Mouse (Mus musculus) hindbrain, embryonic 13.5 days (tissue): ENCODE results near the gene Rab19. TPM values are rescaled to one million over a fixed set of nuclear protein-coding genes. Genes with fewer than 3 reads are reported as not detected.
"Not testable (repeated sequence)": the region's sequence is repeated elsewhere in the genome, so short reads cannot be mapped to it uniquely, and the experiment has no call there.

ENCODE experiments used
- ATAC-seq: fragments of 200-750 bp; cut with Nextera tagmentation; 2 replicates; pipeline ENCODE4 v1.8.0; 2017; ENCODE audit warnings: moderate TSS enrichment; ENCODE audit not compliant: low FRiP score
- H3K27ac ChIP-seq: fragments of 300-500 bp; sonication (generic); 2 replicates; pipeline ENCODE4 v1.5.1; 2015; ENCODE audit warnings: inconsistent platforms, mild to moderate bottlenecking, moderate library complexity
- H3K27me3 ChIP-seq: fragments of 300-500 bp; sonication (generic); 2 replicates; pipeline ENCODE4 v1.6.1; 2015; ENCODE audit warnings: mild to moderate bottlenecking, inconsistent platforms
- H3K36me3 ChIP-seq: fragments of 300-500 bp; sonication (generic); 2 replicates; pipeline ENCODE4 v1.6.1; 2015; ENCODE audit warnings: mild to moderate bottlenecking, inconsistent platforms
- H3K4me1 ChIP-seq: fragments of 300-500 bp; sonication (generic); replicated peaks from 2 replicates; pipeline ENCODE4 v1.6.1; 2015; ENCODE audit warnings: inconsistent platforms
- H3K4me2 ChIP-seq: fragments of 300-500 bp; sonication (generic); 2 replicates; pipeline ENCODE4 v1.6.1; 2015; ENCODE audit warnings: inconsistent platforms, mild to moderate bottlenecking, moderate library complexity
- H3K4me3 ChIP-seq: fragments of 300-500 bp; sonication (generic); 2 replicates; pipeline ENCODE4 v1.5.1; 2015; ENCODE audit warnings: mild to moderate bottlenecking, inconsistent platforms
- H3K9ac ChIP-seq: fragments of 300-500 bp; sonication (generic); 2 replicates; pipeline ENCODE4 v1.6.1; 2015; ENCODE audit warnings: mild to moderate bottlenecking, inconsistent platforms
- H3K9me3 ChIP-seq: fragments of 300-500 bp; sonication (generic); 2 replicates; pipeline ENCODE4 v1.6.1; 2016; ENCODE audit warnings: inconsistent platforms
- WGBS: fragments of 180-500 bp; shearing (Covaris S2); methylation state at CpG from one replicate; pipeline ENCODE4 v1.1.7; 2015; 5-methylcytosine and 5-hydroxymethylcytosine counted together
- polyA plus RNA-seq: library from polyadenylated mRNA; unstranded; fragments of >200 nt; fragmentation: Nextera tagmentation; extraction: Ambion mirVana; gene quantifications from 2 replicates; pipeline ENCODE4 v1.2.1, GENCODE M21; 2015

Rab19 gene
- polyA plus RNA-seq, 1 experiment from 2014 or later: 0.34 TPM

- H3K4me2 ChIP-seq: no peak overlapping the region
- no peaks in the 10 kb centered on the region for H3K27me3 ChIP-seq
- H3K4me3 ChIP-seq: no peak overlapping the region
- H3K9ac ChIP-seq: no peak overlapping the region
- peaks cover 73% of the 10 kb centered on the region for H3K36me3 ChIP-seq
- WGBS: 71% methylated on average over 4 of the region's 4 CpGs
- H3K27ac ChIP-seq: peak overlapping the region; percentile 53
- no peaks in the 10 kb centered on the region for H3K4me1 ChIP-seq
- peak; percentile 57; the same call in 1 of the 2 replicates for ATAC-seq
- H3K9me3 ChIP-seq: no peaks in the 10 kb centered on the region
Observed at GRCm38 (mm10) chr6:39395471-39395870, 14.5 kb downstream of the Rab19 start.

- no peaks in the 10 kb centered on the region for H3K9me3 ChIP-seq
- WGBS: 83% methylated on average over 4 of the region's 4 CpGs
- H3K4me3 ChIP-seq: no peak overlapping the region
- H3K27me3 ChIP-seq: no peaks in the 10 kb centered on the region
- H3K27ac ChIP-seq: peak overlapping the region; percentile 53; the same call in 1 of the 2 replicates
- H3K4me1 ChIP-seq: no peaks in the 10 kb centered on the region
- peaks cover 70% of the 10 kb centered on the region for H3K36me3 ChIP-seq
- no peak overlapping the region for H3K9ac ChIP-seq
- no peak for ATAC-seq
- no peak overlapping the region for H3K4me2 ChIP-seq
Observed at GRCm38 (mm10) chr6:39395916-39396315, 14.9 kb downstream of the Rab19 start.

- no peaks in the 10 kb centered on the region for H3K4me1 ChIP-seq
- no peaks in the 10 kb centered on the region for H3K27me3 ChIP-seq
- H3K4me3 ChIP-seq: no peak overlapping the region
- H3K4me2 ChIP-seq: no peak overlapping the region
- H3K9ac ChIP-seq: no peak overlapping the region
- 95% methylated on average over 6 of the region's 6 CpGs for WGBS
- peaks cover 75% of the 10 kb centered on the region for H3K36me3 ChIP-seq
- H3K27ac ChIP-seq: no peak overlapping the region
- ATAC-seq: no peak
- H3K9me3 ChIP-seq: no peaks in the 10 kb centered on the region
Observed at GRCm38 (mm10) chr6:39397046-39397445, 16.1 kb downstream of the Rab19 start.

- Histone ChIP-seq H3K4me2 (no peak overlapping the region), H3K27ac (no peak overlapping the region), H3K4me3 (no peak overlapping the region), H3K9me3 (no peaks in the 10 kb centered on the region), H3K27me3 (no peaks in the 10 kb centered on the region), H3K9ac (no peak overlapping the region), H3K4me1 (no peaks in the 10 kb centered on the region), H3K36me3 (peaks cover 71% of the 10 kb centered on the region)
- 96% methylated on average over 9 of the region's 9 CpGs for WGBS
- no peak for ATAC-seq
Observed at GRCm38 (mm10) chr6:39398342-39398741, 17.4 kb downstream of the Rab19 start.

- H3K36me3 ChIP-seq: peaks cover 81% of the 10 kb centered on the region
- no peaks in the 10 kb centered on the region for H3K4me1 ChIP-seq
- H3K9ac ChIP-seq: no peak overlapping the region
- H3K9me3 ChIP-seq: no peaks in the 10 kb centered on the region
- no peak overlapping the region for H3K4me2 ChIP-seq
- ATAC-seq: no peak
- no peaks in the 10 kb centered on the region for H3K27me3 ChIP-seq
- H3K27ac ChIP-seq: no peak overlapping the region
- no peak overlapping the region for H3K4me3 ChIP-seq
- 67% methylated on average over 7 of the region's 7 CpGs for WGBS
Observed at GRCm38 (mm10) chr6:39400343-39400742, 19.4 kb downstream of the Rab19 start.

- H3K27ac ChIP-seq: no peak overlapping the region
- peaks cover 75% of the 10 kb centered on the region for H3K36me3 ChIP-seq
- H3K4me3 ChIP-seq: no peak overlapping the region
- H3K9ac ChIP-seq: no peak overlapping the region
- no peak overlapping the region for H3K4me2 ChIP-seq
- 0 out of 2 replicates have a peak, but pooled peaks cover 2% of the 10 kb centered on the region for H3K4me1 ChIP-seq
- H3K9me3 ChIP-seq: no peaks in the 10 kb centered on the region
- no peak for ATAC-seq
- H3K27me3 ChIP-seq: no peaks in the 10 kb centered on the region
- 95% methylated on average over 2 of the region's 2 CpGs for WGBS
Observed at GRCm38 (mm10) chr6:39403136-39403535, 22.2 kb downstream of the Rab19 start.

GRCm38 (mm10) chr6:39406480-39406879 is 25.5 kb downstream of the Rab19 start:
- Histone ChIP-seq H3K9me3 (no peaks in the 10 kb centered on the region), H3K4me2 (no peak overlapping the region), H3K27me3 (no peaks in the 10 kb centered on the region), H3K4me3 (no peak overlapping the region), H3K9ac (no peak overlapping the region), H3K4me1 (0 out of 2 replicates have a peak, but pooled peaks cover 2% of the 10 kb centered on the region), H3K36me3 (peaks cover 57% of the 10 kb centered on the region), H3K27ac (no peak overlapping the region)
- 96% methylated on average over 5 of the region's 5 CpGs for WGBS
- ATAC-seq: no peak

- H3K9me3 ChIP-seq: no peaks in the 10 kb centered on the region
- 0 out of 2 replicates have a peak overlapping the region, but pooled peaks have one; percentile 25 for H3K9ac ChIP-seq
- H3K36me3 ChIP-seq: peaks cover 6% of the 10 kb centered on the region
- ATAC-seq: no peak
- no peak overlapping the region for H3K4me2 ChIP-seq
- no peaks in the 10 kb centered on the region for H3K27me3 ChIP-seq
- peak overlapping the region; percentile 49 for H3K27ac ChIP-seq
- H3K4me3 ChIP-seq: no peak overlapping the region
- H3K4me1 ChIP-seq: peaks cover 37% of the 10 kb centered on the region
- 83% methylated on average over 1 of the region's 1 CpGs for WGBS
Observed at GRCm38 (mm10) chr6:39414106-39414505, 33.1 kb downstream of the Rab19 start.

GRCm38 (mm10) chr6:39415762-39416161 is 34.8 kb downstream of the Rab19 start:
- Histone ChIP-seq H3K27ac (no peak overlapping the region), H3K27me3 (no peaks in the 10 kb centered on the region), H3K9me3 (no peaks in the 10 kb centered on the region), H3K4me2 (no peak overlapping the region), H3K9ac (no peak overlapping the region), H3K4me1 (peaks cover 37% of the 10 kb centered on the region), H3K4me3 (no peak overlapping the region), H3K36me3 (no peaks in the 10 kb centered on the region; the same call in 1 of the 2 replicates)
- no peak for ATAC-seq
- 52% methylated on average over 3 of the region's 5 CpGs for WGBS

- not testable (repeated sequence) for H3K36me3 ChIP-seq, ATAC-seq, H3K9ac ChIP-seq, H3K4me3 ChIP-seq, H3K27ac ChIP-seq, H3K27me3 ChIP-seq, H3K9me3 ChIP-seq, H3K4me2 ChIP-seq
- H3K4me1 ChIP-seq: peaks cover 37% of the 10 kb centered on the region
Observed at GRCm38 (mm10) chr6:39416654-39417053, 35.7 kb downstream of the Rab19 start.

GRCm38 (mm10) chr6:39419386-39419850 is 38.4 kb downstream of the Rab19 start:
- H3K4me3 ChIP-seq: peak overlapping the region; percentile 94
- H3K4me2 ChIP-seq: peak overlapping the region; percentile 75
- peaks cover 27% of the 10 kb centered on the region for H3K4me1 ChIP-seq
- no peak; the same call in 1 of the 2 replicates for ATAC-seq
- no peaks in the 10 kb centered on the region for H3K9me3 ChIP-seq
- H3K27me3 ChIP-seq: peaks cover 11% of the 10 kb centered on the region
- WGBS: under 1% methylated on average over 43 of the region's 43 CpGs
- peak overlapping the region; percentile 98 for H3K27ac ChIP-seq
- peak overlapping the region; percentile 95 for H3K9ac ChIP-seq
- H3K36me3 ChIP-seq: no peaks in the 10 kb centered on the region; the same call in 1 of the 2 replicates

GRCm38 (mm10) chr6:39419851-39420721 is 39.1 kb downstream of the Rab19 start, which contains the start of gene Mkrn1:
Gene Mkrn1, minus strand, starts transcription at chr6:39420462.
- H3K4me3 ChIP-seq: peak within 1 kb of the TSS; percentile 94
- H3K4me2 ChIP-seq: peak within 1 kb of the TSS; percentile 75
- ATAC-seq: peak; percentile 97
- no peaks in the 10 kb centered on the region; the same call in 1 of the 2 replicates for H3K36me3 ChIP-seq
- peaks cover 11% of the 10 kb centered on the region for H3K27me3 ChIP-seq
- H3K9me3 ChIP-seq: no peaks in the 10 kb centered on the region
- peaks cover 27% of the 10 kb centered on the region for H3K4me1 ChIP-seq
- under 1% methylated on average over 73 of the region's 82 CpGs for WGBS
- H3K9ac ChIP-seq: peak within 1 kb of the TSS; percentile 95
- H3K27ac ChIP-seq: peak within 1 kb of the TSS; percentile 98
